Mouse (Mus musculus) embryonic facial prominence, embryonic 12.5 days (tissue): Measurements from ENCODE around the gene Pkd2l1. TPM values are rescaled to one million over a fixed set of nuclear protein-coding genes. Genes with fewer than 3 reads are reported as not detected.
"Not testable (repeated sequence)": the region's sequence is repeated elsewhere in the genome, so short reads cannot be mapped to it uniquely, and the experiment has no call there.

Source experiments
- ATAC-seq: fragments of 200-750 bp; cut with Nextera tagmentation; 2 replicates; pipeline ENCODE4 v1.8.0; 2017; ENCODE audit not compliant: insufficient number of reproducible peaks, insufficient read depth, low FRiP score, low TSS enrichment
- H3K27ac ChIP-seq: fragments of 300-500 bp; sonication (generic); 2 replicates; pipeline ENCODE4 v1.5.1; 2016; ENCODE audit warnings: mild to moderate bottlenecking
- H3K27me3 ChIP-seq: fragments of 300-500 bp; sonication (generic); 2 replicates; pipeline ENCODE4 v1.6.1; 2016; ENCODE audit warnings: mild to moderate bottlenecking, moderate library complexity
- H3K36me3 ChIP-seq: fragments of 300-500 bp; sonication (generic); 2 replicates; pipeline ENCODE4 v1.6.1; 2016; ENCODE audit warnings: mild to moderate bottlenecking
- H3K4me1 ChIP-seq: fragments of 300-500 bp; sonication (generic); 2 replicates; pipeline ENCODE4 v1.6.1; 2016
- H3K4me2 ChIP-seq: fragments of 300-500 bp; sonication (generic); replicated peaks from 2 replicates; pipeline ENCODE4 v1.6.1; 2016; ENCODE audit warnings: mild to moderate bottlenecking, moderate library complexity
- H3K4me3 ChIP-seq: fragments of 300-500 bp; sonication (generic); 2 replicates; pipeline ENCODE4 v1.5.1; 2016; ENCODE audit warnings: mild to moderate bottlenecking
- H3K9ac ChIP-seq: fragments of 300-500 bp; sonication (generic); 2 replicates; pipeline ENCODE4 v1.6.1; 2016; ENCODE audit warnings: mild to moderate bottlenecking, moderate library complexity
- H3K9me3 ChIP-seq: fragments of 300-500 bp; sonication (generic); 2 replicates; pipeline ENCODE4 v1.6.1; 2016; ENCODE audit warnings: mild to moderate bottlenecking, moderate library complexity
- WGBS: fragments of 180-500 bp; shearing (Covaris S2); methylation state at CpG from one replicate; pipeline ENCODE4 v1.1.7; 2016; 5-methylcytosine and 5-hydroxymethylcytosine counted together
- polyA plus RNA-seq: library from polyadenylated mRNA; unstranded; fragments of >200 nt; fragmentation: Nextera tagmentation; extraction: Ambion mirVana; gene quantifications from 2 replicates; pipeline ENCODE4 v1.2.1, GENCODE M21; 2016

Gene Pkd2l1
- polyA plus RNA-seq, 1 experiment from 2014 or later, result not detected

- Histone ChIP-seq H3K4me1 (no peaks in the 10 kb centered on the region), H3K36me3 (peaks cover 63% of the 10 kb centered on the region)
Measured at GRCm38 (mm10) chr19:44127729-44128497, 64.3 kb downstream of the Pkd2l1 start.

DNA sequence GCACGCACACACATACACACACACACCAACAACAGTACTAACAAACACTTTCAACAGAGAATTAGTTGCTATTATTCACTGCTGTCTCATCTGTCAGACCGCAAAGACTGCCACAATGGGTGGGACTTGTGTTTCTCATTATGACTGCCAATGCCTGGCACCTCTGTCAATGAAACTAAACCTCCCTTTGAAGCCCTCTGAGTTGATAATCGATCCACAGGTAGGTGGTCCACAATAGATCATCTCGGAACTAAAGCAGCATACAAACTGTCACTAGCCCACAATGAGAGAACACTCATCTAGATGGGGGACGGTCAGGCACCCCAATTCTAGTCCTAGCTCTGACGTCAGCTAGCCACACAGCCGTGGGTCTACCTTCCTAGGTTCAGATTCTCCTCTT is 71.1 kb downstream of the Pkd2l1 start:
- no peaks in the 10 kb centered on the region for H3K27me3 ChIP-seq
- H3K27ac ChIP-seq, result no peak overlapping the region
- no peaks in the 10 kb centered on the region for H3K4me1 ChIP-seq
- no peak overlapping the region for H3K4me2 ChIP-seq
- H3K9ac ChIP-seq, result no peak overlapping the region
- H3K36me3 ChIP-seq, result peaks cover 70% of the 10 kb centered on the region
- no peaks in the 10 kb centered on the region for H3K9me3 ChIP-seq
- no peak overlapping the region for H3K4me3 ChIP-seq
- ATAC-seq, result no peak
- 92% methylated on average over 7 of the region's 7 CpGs for WGBS

More at GRCm38 (mm10) chr19:44127729-44128497, 64.3 kb downstream of the Pkd2l1 start:
- Histone ChIP-seq H3K4me3 (no peak overlapping the region), H3K27ac (no peak overlapping the region), H3K27me3 (no peaks in the 10 kb centered on the region), H3K4me2 (no peak overlapping the region), H3K9ac (no peak overlapping the region), H3K9me3 (no peaks in the 10 kb centered on the region)
- WGBS, result 92% methylated on average over 10 of the region's 10 CpGs
- ATAC-seq, result no peak

GRCm38 (mm10) chr19:44120686-44121085 is 71.6 kb downstream of the Pkd2l1 start:
- not testable (repeated sequence) for H3K4me1 ChIP-seq, H3K4me2 ChIP-seq, H3K4me3 ChIP-seq, H3K9ac ChIP-seq, ATAC-seq, H3K27ac ChIP-seq, H3K9me3 ChIP-seq, H3K27me3 ChIP-seq
- peaks cover 72% of the 10 kb centered on the region for H3K36me3 ChIP-seq
- WGBS, result 92% methylated on average over 9 of the region's 9 CpGs

DNA sequence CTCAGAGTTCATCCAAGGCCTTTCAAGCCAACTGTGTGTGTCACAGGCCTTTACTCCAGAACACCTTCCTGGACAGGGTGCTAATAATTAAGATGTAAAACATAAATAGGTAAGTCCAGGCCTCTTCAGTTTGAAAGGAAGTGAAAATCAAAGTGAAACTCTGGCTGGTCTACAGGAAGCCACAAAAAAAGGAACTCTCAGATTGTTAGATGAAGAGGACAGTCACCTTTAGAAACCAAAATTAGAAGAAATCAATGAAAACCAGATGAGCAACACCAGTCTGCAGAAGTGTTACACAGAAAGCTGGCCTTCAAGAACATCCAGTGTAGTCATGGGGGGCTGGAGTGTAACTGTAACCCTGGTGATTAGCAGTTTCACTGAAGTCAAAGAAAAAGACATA is 74.4 kb downstream of the Pkd2l1 start:
- H3K4me3 ChIP-seq, result no peak overlapping the region
- no peak overlapping the region for H3K27ac ChIP-seq
- no peak overlapping the region for H3K9ac ChIP-seq
- no peaks in the 10 kb centered on the region for H3K4me1 ChIP-seq
- no peaks in the 10 kb centered on the region for H3K9me3 ChIP-seq
- H3K36me3 ChIP-seq, result peaks cover 70% of the 10 kb centered on the region
- ATAC-seq, result no peak
- no peaks in the 10 kb centered on the region for H3K27me3 ChIP-seq
- H3K4me2 ChIP-seq, result no peak overlapping the region

DNA sequence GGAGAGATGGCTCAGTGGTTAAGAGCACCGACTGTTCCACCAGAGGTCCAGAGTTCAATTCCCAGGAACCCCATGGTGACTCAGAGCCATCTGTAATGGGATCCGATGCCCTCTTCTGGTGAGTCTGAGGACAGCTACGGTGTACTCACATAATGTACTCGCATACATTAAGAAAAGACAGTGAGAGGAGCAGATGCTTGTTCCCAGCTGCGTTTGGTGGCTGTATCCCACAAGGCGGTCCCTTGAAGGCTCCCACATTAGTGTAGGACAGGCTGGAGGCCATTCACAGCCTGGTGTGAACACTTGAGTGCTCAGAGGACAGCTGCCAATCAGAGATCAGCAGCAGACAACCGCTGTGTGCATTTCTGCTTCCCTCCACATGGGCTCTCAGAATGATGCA is 80.5 kb downstream of the Pkd2l1 start:
- Histone ChIP-seq H3K27ac (no peak overlapping the region), H3K27me3 (no peaks in the 10 kb centered on the region), H3K9ac (no peak overlapping the region), H3K9me3 (no peaks in the 10 kb centered on the region), H3K4me2 (no peak overlapping the region), H3K4me3 (no peak overlapping the region), H3K36me3 (peaks cover 58% of the 10 kb centered on the region), H3K4me1 (peaks cover 5% of the 10 kb centered on the region)
- ATAC-seq, result no peak
- 70% methylated on average over 7 of the region's 7 CpGs for WGBS

DNA sequence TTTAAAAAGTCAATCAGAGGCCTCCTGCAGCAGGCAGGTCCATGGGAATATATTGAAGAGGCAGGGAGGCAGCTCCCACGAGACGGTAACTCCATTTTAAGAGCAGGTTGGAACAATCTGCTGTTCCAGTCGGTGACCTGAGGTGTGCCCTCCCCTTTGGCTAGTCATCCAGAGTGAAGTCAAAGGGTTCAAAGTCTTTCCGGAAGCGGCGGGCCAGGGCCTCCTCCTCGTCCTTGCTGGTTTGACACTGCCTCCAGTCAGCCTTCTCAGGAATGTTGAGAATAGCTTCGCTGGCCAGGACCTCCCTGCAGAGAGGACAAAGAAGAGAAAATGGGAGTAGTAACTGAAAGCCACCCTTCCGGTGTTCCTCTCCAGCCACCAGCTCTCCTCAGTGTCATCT is 81.9 kb downstream of the Pkd2l1 start:
- Histone ChIP-seq H3K4me2 (no peak overlapping the region), H3K36me3 (peaks cover 50% of the 10 kb centered on the region), H3K4me3 (no peak overlapping the region), H3K9ac (no peak overlapping the region), H3K27ac (no peak overlapping the region), H3K9me3 (no peaks in the 10 kb centered on the region), H3K4me1 (peaks cover 11% of the 10 kb centered on the region), H3K27me3 (no peaks in the 10 kb centered on the region)
- 89% methylated on average over 9 of the region's 9 CpGs for WGBS
- ATAC-seq, result no peak

DNA sequence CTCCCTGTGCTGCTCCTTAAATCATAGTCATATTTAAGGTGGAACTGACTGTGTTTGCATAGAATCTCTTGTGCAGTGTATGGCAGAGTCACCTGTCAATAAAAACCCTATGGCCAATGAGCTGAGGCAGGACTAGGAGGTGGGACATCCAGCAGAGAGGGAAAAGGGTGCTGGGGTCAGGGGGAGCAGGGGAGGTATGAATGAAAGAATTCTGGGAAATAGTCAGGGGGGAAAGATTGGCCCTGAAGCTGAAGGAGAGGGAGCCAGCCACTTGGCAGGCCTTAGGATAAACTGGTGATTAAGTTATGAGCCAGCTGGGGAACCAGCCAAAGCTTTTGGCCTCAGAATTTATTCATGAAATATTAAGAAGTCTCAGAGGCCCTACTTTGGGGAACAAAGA is 83.2 kb downstream of the Pkd2l1 start:
- H3K9ac ChIP-seq, result no peak overlapping the region
- ATAC-seq, result no peak
- H3K27me3 ChIP-seq, result no peaks in the 10 kb centered on the region
- no peak overlapping the region for H3K4me3 ChIP-seq
- peaks cover 11% of the 10 kb centered on the region for H3K4me1 ChIP-seq
- H3K4me2 ChIP-seq, result no peak overlapping the region
- H3K36me3 ChIP-seq, result peaks cover 39% of the 10 kb centered on the region
- no peaks in the 10 kb centered on the region for H3K9me3 ChIP-seq
- H3K27ac ChIP-seq, result no peak overlapping the region

DNA sequence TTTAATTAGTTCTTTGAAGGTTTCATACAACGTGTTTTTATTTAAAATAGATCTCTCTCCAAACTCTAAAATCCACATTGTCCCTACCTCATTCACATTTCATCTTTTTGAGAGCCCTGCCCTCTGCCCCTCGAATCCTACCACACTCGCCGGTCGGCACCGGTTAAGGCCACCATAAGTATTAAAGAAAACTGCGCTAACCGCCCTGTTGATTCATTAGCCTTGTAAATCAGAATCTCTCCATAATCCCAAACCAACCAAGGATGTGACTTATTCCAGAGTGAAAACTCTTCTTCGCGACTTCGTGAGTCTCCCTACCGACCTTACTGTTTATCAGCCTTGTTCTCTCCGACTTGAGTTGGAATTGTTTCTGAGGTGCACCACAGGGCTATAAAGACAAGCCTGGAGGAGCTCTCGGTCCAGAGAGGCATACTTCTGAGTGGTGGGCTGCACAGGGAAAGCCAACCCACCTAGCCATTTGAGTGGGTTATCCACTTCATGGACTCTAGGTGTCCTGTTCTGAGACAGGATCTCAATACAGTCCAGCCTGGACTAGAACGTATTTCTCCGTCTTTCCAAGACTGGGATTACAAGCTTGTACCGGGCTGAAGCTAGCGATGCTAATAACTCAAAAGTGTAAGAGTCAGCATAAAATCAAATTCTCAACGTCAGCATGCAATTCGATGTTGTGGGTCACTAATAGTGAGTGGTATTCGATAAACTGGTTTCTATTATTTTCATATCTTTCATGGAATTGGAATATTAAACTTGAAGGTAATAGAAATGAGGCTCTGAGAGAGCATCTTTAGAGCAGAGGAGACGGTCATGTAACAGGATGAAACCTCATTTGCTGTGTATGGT is 84.4 kb downstream of the Pkd2l1 start:
- Histone ChIP-seq H3K4me3 (peak overlapping the region; percentile 91), H3K4me2 (peak overlapping the region; percentile 91), H3K4me1 (peaks cover 11% of the 10 kb centered on the region), H3K36me3 (peaks cover 29% of the 10 kb centered on the region), H3K9me3 (no peaks in the 10 kb centered on the region), H3K9ac (peak overlapping the region; percentile 52; the same call in 1 of the 2 replicates), H3K27me3 (no peaks in the 10 kb centered on the region), H3K27ac (no peak overlapping the region)
- WGBS, result 29% methylated on average over 22 of the region's 22 CpGs
- 0 out of 2 replicates have a peak, but pooled peaks have one; percentile 19 for ATAC-seq

- 1% methylated on average over 66 of the region's 67 CpGs for WGBS
- no peaks in the 10 kb centered on the region for H3K9me3 ChIP-seq
- H3K4me3 ChIP-seq, result peak within 1 kb of the TSS; percentile 91
- H3K4me2 ChIP-seq, result peak within 1 kb of the TSS; percentile 91
- peaks cover 21% of the 10 kb centered on the region for H3K36me3 ChIP-seq
- peak within 1 kb of the TSS; percentile 18; the same call in 1 of the 2 replicates for H3K27ac ChIP-seq
- H3K4me1 ChIP-seq, result peaks cover 11% of the 10 kb centered on the region
- peak within 1 kb of the TSS; percentile 90 for H3K9ac ChIP-seq
- no peaks in the 10 kb centered on the region for H3K27me3 ChIP-seq
- peak; percentile 95 for ATAC-seq
Measured at GRCm38 (mm10) chr19:44106831-44107660, 85.2 kb downstream of the Pkd2l1 start, which contains the start of gene Chuk. TSS of gene Chuk (minus strand) at chr19:44107480.

DNA sequence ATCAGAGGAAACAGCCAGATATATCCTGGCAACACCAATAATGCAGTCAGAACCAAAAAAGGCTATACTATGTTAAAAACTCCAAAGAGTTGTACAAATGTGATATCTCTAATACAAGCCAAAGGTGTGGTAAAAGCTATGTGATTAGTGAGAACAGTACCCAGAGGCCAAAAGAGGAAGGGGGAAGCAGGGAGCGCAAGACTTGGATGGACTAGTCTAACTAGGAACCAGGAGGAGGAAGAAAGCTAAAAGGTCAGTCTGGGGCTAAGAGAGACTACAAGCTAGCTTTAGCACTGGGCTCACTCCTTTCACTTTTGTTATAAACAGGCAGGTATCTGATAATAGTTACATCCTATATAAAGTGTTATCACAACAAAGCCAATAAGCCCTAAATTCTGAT is 87.8 kb downstream of the Pkd2l1 start:
- no peak overlapping the region for H3K9ac ChIP-seq
- no peaks in the 10 kb centered on the region for H3K9me3 ChIP-seq
- H3K4me1 ChIP-seq, result peaks cover 11% of the 10 kb centered on the region
- ATAC-seq, result no peak
- no peak overlapping the region for H3K4me2 ChIP-seq
- WGBS, result 84% methylated on average over 1 of the region's 1 CpGs
- no peak overlapping the region for H3K27ac ChIP-seq
- peaks cover 6% of the 10 kb centered on the region; the same call in 1 of the 2 replicates for H3K36me3 ChIP-seq
- H3K27me3 ChIP-seq, result no peaks in the 10 kb centered on the region
- H3K4me3 ChIP-seq, result no peak overlapping the region

- 92% methylated on average over 3 of the region's 3 CpGs for WGBS
- no peaks in the 10 kb centered on the region for H3K9me3 ChIP-seq
- ATAC-seq, result no peak
- H3K27me3 ChIP-seq, result no peaks in the 10 kb centered on the region
- peaks cover 9% of the 10 kb centered on the region for H3K4me1 ChIP-seq
- H3K4me3 ChIP-seq, result no peak overlapping the region
- H3K27ac ChIP-seq, result no peak overlapping the region
- no peak overlapping the region for H3K9ac ChIP-seq
- H3K4me2 ChIP-seq, result no peak overlapping the region
- H3K36me3 ChIP-seq, result peaks cover 15% of the 10 kb centered on the region; the same call in 1 of the 2 replicates
Measured at GRCm38 (mm10) chr19:44103001-44103400, 89.2 kb downstream of the Pkd2l1 start.
